Mouse (Mus musculus) gastrocnemius, postnatal 36 days (tissue): Measurements from ENCODE around the gene Bsg. TPM values are rescaled to one million over a fixed set of nuclear protein-coding genes. Genes with fewer than 3 reads are reported as not detected.
"Not testable (repeated sequence)": the region's sequence is repeated elsewhere in the genome, so short reads cannot be mapped to it uniquely, and the experiment has no call there.

Experiments
- DNase-seq, 2 experiments: peaks; one replicate each; pipeline ENCODE4 v3.0.0; 2022
- intact Hi-C: fragments of 180-260 bp; cut with DNase I; formaldehyde crosslinking; loops from one replicate; pipeline ENCODE4 v1.15.1; 2025
- total RNA-seq, 2 experiments: library from RNA; stranded (reverse); gene quantifications; 2 replicates each; pipeline ENCODE4 v1.2.3; 2021

Bsg gene
- total RNA-seq, 2 experiments from 2014 or later: 528 to 635 TPM

DNA sequence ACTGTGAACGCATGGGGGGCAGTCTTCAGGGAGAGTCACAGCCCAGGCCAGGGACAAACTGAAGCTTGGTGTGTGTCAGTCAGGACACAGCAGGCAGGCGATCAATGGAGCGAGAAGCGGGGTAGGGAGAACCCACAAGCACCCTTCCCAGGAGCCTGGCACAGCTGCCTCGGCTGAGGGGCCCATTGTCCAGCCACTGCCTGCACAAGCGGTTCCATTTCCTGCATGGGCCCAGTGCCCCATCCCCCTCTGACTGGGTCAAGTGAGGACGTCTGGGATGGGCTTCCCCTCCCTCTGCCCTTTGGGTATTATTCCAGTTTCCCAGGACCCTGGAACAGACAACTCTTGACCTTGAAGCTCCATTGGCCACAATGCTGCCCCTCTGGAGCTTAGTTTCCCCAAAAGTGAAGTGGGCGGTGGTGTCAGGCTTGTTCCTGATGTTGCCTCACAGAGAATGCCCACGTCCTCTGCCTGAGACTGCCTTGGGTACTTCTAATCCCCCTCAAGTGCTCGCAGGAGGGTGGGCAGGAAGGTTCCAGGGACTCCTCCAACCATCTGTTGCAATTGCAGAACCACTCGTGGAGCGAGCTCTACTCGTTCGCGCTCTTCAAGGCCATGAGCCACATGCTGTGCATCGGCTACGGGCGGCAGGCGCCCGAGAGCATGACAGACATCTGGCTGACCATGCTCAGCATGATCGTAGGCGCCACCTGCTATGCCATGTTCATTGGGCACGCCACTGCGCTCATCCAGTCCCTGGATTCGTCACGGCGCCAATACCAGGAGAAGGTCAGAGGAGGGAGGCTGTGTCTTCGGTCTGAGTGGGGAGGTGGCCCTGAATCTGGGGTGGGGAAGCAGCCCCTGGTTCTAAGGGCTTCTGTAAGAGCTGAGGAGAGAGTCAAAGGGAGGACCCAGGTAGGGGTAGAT, 24.3 kb downstream of the Bsg start:
- intact Hi-C loops: no loop called here
- no peak for DNase-seq

DNA sequence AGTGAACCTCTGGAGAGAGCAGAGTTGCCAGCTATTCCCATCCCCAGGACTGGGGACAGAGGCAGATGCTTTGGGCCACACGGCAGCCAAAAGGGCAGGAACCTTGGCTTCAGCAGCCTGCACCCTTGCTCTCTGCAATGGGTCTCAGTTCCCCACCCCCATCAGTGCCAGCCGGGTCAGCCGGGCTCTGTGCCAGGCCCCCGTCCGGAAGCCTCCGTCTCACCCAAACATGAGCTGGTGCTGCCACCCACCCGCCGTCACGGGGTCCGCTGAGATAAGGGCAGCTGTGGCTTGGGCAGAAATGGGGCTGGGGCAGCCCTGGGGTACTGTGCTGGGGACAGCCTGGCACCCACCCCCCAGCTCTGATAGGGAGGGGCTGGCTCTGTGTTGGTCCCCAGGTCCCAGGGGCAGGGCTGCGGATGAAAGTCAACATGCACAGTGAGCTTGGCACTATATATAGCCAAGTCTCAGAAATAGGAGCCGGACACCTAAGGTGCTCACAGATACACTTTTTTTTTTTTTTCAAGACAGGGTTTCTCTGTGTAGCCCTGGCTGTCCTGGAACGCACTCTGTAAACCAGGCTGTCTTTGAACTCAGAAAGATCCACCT, 25.2 kb downstream of the Bsg start:
- intact Hi-C loops: no loop called here
- peak in 1 of 2 experiments; percentile 49 for DNase-seq

DNA sequence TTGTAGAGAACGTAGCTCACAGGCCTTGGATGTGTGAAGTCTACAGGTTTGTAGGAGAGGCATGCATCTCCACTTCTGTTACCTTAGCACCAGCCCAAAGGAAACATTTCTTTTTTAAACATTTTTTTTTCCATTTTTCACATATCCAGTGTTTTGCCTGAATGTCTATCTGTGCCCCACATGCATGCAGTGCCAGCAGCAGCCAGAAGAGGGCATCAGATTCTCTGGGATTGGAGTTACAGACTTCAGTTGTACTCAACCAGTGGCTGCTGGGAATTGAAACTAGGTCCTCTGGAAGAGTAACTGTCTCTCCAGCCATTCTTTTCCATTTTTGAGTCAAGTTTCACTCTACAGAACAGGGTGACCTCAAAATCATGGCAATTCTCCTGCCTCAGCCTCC, 28.2 kb downstream of the Bsg start:
- no peak for DNase-seq
- intact Hi-C loops: no loop called here

DNA sequence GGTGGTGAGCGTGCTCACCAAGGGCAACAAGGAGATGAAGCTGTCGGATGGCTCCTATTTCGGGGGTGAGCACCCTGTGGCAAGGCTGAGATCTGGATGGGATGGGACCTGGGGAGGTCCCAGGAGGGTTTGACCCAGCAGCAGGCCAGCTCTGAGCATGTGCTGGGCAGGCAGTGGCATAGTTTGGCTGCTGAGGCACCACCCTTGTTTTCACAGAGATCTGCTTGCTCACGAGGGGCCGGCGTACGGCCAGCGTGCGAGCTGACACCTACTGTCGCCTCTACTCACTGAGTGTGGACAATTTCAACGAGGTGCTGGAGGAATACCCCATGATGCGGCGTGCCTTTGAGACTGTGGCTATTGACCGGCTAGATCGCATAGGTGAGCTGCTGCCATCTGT, 29.6 kb downstream of the Bsg start:
- intact Hi-C loops: no loop called here
- DNase-seq: no peak

DNA sequence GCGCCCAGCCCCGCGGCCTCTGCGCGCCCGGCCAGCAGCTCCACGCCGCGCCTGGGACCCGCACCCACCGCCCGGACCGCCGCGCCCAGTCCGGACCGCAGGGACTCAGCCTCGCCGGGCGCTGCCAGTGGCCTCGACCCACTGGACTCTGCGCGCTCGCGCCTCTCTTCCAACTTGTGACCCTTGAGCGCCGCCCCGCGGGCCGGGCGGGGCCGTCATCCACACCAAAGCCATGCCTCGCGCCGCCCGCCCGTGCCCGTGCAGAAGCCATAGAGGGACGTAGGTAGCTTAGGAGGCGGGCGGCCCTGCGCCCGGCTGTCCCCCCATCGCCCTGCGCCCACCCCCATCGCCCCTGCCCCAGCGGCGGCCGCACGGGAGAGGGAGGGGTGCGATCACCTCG, 31.1 kb downstream of the Bsg start:
- intact Hi-C loops: no loop called here
- no peak for DNase-seq

DNA sequence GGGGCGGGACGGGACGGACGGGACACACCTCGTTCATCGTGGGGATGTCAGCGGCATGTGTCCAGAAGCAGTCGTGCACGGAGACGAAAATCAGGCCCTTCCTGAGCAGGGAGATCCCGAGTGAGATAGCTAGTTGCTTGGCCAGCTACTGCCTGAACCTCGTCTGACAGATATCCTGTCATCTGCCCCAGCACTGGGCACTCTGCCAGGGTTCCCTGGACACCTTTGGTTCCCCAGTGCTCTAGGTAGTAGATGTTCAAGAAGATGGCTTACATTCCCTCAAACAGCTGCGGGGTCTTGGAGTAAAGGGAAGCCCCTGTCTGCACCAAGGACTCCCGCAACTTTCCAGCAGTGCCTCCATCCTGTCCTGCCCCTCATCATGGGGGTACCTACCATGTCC, 32.4 kb downstream of the Bsg start:
- intact Hi-C loops: no loop called here
- DNase-seq: no peak

DNA sequence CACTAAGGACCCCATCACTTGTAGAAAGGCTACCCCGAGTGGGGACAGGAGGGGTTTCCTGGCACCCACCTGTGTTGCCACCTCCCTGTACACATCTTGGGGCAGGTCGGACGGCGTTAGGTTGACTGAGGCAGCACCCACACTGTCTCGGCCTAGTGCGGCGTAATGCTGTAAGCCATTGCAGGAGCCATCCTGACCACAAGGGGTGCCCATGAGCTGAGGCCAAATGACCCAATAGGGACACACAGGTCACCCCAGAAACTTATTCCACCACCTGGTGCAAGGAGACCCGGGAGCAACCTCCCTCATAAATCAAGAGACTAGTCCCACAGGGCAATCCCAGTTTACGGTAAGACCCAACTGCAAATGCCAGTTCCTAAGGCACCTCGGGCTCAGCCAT, 34.0 kb downstream of the Bsg start:
- no peak for DNase-seq
- intact Hi-C loops: no loop called here

DNA sequence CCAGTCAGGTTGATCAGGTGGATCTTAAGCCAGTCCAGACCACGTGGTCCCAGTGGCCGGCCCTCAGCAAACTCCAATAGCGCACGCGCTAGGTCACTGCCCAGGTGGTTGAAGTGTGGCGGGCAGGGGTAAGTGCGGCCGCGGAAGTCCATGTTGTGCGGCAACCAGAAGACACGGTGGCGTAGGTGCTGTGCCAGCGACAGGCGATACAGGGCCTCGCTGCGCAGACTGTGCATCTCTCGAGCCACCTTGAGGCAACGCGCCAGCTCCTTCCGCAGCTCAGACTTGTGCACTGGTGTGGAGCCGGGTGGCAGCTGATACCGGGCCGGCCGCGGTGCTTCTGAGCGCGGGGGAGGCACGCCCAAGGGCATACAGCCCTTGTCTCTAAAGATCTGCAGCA, 34.9 kb downstream of the Bsg start:
- no peak for DNase-seq
- intact Hi-C loops: no loop called here

DNA sequence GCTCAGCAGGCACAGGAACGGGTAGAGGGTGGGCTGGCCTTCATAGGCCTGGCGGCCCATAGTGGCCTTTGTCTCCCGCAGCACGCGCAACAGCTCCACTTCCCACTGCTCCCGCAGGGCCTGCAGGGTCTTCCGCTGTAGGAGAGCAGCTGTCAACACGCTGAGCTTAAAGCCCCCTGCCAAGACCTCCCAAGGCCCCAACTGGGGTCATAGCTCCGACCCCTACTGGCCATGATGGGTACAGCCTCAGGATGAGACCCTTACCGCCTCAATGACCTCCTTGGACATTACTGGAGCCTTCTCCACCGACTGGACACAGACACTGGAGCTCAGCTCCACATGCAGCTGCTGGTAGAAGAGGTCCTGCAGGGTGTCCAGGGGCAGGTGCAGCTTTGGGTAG, 36.6 kb downstream of the Bsg start:
- intact Hi-C loops: no loop called here
- DNase-seq: no peak

DNA sequence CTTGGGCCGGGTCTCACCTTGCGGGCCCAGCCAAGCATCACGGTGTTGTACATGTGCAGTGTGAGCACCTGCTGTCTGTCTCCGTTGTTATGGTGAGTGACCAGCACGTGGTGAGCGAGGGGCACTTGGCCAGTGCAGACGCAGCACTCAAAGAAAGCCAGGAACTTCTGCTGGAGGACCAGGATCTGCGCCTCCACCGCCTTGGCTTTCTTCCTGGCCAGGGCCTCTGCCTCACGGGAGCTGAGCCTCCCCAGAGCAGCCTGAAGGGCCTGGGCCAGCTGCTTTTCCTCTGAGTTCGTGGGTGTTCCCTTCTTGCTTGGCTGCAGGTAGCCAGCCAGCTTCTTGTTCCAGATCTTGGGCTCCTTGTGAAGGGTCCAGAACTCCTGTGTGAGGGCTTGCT, 38.9 kb downstream of the Bsg start:
- DNase-seq: no peak
- intact Hi-C loops: no loop called here

DNA sequence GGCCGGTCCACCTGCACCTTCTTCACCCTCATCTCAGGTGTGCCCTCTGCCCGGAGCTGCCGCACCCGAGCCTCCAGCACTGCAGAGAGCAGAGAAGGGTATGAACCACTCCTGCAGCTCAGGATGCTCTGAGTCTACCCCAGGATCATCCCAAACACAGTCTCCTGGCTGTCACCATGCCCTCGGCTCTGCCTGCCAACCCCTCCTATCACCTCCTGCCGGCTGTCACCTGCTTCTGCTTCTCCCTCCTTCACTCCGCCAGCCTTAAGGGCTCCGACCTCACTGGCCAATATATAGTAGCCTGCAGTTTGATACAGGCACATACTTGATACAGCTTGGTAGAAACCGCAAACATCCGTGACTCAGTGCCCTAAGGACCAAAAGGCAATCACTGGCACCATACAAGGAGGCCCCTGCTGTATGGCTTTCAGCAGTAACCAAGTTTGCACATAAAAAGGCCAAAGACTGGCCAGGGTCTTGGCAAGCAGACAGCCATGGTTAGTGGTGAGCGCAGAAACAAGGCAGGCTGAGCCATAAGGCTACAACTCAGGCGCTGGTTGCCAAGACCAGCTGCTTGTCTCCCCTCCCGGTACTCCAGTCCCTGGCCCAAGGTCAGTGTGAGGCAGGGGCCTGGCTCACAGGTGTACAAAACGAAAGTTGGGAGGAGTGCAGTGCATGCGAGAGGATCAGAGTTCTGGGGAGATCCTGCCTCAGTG, 39.5 kb downstream of the Bsg start:
- no peak for DNase-seq
- intact Hi-C loops: no loop called here

DNA sequence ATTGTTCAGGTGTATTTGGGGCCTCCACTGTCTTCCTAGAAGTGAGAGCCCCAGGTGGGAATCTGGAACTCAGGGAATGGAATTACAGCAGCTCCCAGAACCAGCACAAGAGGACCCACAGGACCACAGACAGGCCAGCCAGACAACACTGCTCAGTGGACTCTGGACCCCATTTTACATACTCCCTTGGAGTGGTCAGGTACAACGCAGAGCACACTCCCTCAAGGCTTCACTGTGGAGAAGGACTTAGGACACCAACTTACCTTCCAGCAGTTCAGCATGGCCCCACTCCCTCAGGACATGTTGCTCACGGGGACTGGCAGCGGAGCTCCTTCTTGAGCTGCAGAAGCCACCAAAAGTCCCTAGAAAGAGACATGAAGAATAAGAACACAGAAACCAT, 41.1 kb downstream of the Bsg start:
- DNase-seq: no peak
- intact Hi-C loops: no loop called here

DNA sequence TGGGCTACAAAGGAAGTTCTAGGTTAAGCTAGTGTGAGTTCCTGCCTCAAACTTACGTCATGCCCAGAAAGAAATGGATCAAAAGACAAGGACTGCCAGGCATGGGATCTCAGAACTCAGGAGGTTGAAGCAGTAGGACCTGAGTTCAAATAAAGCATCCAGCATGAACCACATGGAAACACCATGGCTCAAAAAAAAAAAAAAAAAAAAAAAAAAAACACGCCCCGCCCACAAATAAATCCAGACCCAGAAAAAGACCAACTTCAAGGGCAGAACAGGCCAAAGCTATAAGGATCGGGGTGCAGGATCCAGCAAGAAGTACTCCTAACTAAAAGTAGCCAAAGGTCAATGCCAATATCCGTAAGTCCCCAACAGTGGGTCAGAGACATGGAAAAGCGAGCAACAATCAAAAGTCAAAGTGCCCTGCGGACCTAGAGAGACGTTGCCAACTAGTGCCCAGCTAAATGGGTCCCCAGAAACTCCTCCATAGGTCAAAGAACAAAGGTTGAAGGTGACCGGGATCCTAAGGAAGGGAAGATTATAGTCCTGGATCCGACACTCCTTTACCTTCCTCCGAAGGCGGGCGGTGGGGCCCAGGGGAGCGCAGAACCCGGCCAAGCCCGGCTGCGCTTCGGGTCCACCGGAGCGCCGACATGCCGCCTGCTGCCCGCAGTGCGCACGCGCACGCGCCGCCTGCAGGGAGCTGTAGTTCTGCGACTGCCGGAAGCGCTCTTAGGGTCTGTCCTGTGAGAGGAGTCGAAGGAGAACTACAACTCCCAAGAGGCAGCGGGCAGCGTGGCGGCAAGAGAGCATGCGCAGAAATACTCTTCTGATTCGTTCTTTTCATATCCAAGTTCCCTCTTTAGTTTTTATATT, 41.8 kb downstream of the Bsg start, which contains the start of gene Polrmt:
Polrmt (minus strand) TSS at position 684 of the 876 bp plus-strand sequence.
- DNase-seq: peak; percentile 90 to 92
- intact Hi-C loops: no loop called here

DNA sequence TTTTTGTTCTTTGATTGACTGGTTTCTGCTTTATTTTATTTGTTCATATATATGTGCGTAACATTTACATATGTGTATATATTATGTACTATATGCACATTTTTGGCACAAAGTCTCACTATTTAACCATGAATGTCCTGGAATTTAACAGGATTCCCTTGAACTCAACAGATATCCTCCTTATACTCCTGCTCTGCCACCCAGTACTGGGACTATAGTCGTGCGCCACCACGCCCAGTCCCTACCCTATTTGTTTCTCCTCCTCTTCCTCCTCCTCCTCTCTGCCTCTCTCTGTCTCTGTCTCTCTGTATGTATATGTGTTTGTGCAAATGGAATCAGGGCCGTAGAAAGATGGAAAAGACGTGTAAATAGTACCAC, 42.5 kb downstream of the Bsg start:
- no peak for DNase-seq
- intact Hi-C loops: no loop called here

DNA sequence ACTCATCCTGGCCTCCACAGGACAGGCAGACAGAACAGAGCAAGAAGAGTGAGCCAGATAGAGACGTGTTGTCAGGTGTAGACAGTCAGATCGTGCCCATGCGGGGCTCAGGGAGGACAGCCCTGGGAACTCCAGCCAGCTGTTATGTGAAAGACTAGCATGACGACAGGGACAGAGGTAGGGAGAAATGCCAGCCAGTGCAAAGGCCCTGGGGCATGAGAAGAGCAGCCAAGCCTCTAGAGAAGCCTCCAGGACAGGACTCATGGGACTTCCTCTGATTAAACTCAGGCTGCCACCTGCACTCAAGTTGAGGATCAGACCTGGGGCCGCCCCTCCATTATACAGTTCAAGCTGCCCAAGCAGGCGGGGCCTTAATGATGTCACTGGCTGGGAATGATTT, 44.2 kb downstream of the Bsg start:
- DNase-seq: no peak
- intact Hi-C loops: no loop called here

DNA sequence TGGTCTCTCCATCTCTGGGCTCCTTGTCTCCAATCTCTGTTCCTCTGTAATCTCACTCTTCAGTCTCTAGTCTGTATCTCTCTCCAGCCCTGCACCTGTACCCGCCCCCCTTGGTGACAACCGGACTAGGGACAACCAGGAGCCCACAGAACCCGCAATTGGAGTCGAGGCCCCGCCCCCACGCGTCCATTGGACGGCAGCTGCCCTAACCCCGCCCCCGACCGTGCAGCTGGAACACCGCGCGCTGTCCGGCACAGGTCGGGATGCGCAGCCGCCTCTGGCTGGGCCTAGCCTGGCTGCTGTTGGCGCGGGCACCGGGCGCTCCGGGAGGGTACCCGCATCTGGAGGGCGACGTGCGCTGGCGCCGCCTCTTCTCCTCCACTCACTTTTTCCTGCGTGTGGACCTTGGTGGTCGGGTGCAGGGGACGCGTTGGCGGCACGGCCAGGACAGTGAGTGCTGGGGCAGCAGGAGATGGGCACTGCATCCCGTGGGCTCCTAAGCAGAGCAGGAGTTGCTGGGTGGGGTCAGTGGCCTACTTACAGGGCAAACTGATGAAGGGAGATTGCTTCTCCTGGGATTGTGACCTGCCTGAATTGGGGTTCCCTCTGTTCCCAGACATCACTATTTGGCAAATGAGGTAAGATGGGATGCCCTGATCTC, 50.7 kb downstream of the Bsg start, which contains the start of gene Fgf22:
Fgf22 (plus strand) TSS at position 221 of the 661 bp plus-strand sequence.
- intact Hi-C loops: no loop called here
- DNase-seq: peak in 1 of 2 experiments; percentile 63

DNA sequence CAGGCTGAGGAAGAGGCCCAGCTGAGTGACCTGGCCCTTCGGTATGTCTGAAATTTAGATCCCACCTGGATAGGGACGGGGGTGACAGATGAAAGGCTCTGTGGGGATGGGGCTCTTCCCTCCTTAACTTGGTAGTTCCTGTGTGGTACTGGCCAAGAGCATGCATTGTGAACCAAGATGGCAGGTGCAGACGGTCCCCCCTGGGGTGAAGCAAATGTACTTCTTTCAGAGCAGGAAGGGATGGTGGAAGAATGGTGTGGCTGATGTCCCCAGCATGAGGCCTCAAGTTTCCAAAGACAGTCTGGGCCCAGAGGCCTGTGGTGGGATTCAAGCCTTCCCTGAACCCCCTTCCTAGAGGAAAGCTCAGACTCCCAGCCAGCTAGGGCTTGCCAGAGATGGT, 51.6 kb downstream of the Bsg start:
- DNase-seq: no peak
- intact Hi-C loops: no loop called here

DNA sequence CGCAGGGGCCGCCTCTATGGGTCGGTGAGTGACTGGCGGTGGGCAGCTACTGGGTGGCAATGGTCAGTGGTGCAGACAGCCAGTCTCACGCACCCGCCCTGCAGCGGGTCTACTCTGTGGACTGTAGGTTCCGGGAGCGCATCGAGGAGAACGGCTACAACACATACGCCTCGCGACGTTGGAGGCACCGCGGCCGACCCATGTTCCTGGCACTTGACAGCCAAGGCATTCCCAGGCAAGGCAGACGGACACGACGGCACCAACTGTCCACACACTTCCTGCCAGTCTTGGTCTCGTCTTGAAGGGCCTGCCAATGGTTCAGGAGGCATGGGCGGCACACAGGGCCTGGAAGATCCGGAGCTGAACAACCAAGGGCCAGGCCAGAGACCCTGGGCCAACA, 52.4 kb downstream of the Bsg start:
- no peak for DNase-seq
- intact Hi-C loops: no loop called here

DNA sequence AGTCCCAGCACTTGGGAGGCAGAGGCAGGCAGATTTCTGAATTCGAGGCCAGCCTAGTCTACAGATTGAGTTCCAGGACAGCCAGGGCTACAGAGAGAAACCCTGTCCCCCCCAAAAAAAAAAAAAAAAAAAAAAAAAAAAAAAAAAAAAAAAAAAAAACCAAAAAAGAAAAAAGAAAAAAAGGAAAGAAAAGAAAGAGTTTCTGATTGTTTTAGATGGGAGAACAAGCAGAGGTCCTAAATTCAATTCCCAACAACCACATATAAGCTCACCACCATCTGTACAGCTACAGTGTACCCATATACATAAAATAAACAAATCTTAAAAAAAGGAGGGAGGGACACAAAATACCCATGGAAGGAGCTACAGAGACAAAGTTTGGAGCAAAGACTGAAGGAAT, 55.4 kb downstream of the Bsg start:
- DNase-seq, intact Hi-C loops: not testable (repeated sequence)

DNA sequence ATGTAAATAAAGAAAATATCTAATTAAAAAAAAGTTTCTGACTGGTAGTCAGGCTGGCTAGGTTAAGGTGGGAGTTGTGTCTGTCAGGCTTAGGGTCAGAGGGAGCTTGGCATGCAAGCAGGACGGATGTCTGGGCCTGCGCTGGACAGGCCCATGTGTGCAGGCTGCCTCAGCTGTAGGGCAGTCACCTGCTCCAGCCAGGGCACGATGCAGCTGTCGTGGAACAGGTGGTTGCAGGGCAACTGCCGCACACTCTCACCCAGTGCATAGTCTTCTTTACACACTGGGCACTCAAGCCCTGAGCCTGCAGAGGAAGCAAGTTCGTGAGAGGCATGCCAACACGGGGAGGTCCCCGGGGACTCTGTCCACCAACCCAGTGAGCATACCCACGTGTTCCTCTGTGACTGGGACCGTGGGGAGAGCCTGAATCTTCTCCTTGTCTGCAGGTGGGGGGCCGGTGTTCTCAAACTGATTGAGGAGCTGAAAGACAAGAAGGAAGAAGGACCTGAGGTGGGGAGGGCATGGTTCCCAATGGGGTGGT, 56.4 kb downstream of the Bsg start:
- intact Hi-C loops: no loop called here
- no peak for DNase-seq
